Mouse (Mus musculus): ENCODE results near the gene Ttc25.

GRCm38 (mm10) chr11:100582836-100583235 is 37.4 kb downstream of the Ttc25 start:
- TF ChIP-seq HCFC1 (IDR thresholded peaks at IDR 0.05; ENCODE audit: borderline replicate concordance, insufficient read depth, low read length) (no peak), ZNF384 (IDR thresholded peaks at IDR 0.05; ENCODE audit: low read depth, low read length) (no peak), CHD2 (IDR thresholded peaks at IDR 0.05; ENCODE audit: low read depth, low read length) (no peak)

Data from ES-E14 (cell line).